Mouse (Mus musculus) liver, adult (tissue): ENCODE measurements around the gene Krtap13-1.
A peak's percentile ranks its signal among the peaks of the same experiment; 100 is the strongest.
"Not testable (repeated sequence)": the region's sequence is repeated elsewhere in the genome, so short reads cannot be mapped to it uniquely, and the experiment has no call there.

Source experiments
- GATA4 ChIP-seq: IDR thresholded peaks from 2 replicates; pipeline ENCODE4 v1.6.1; 2014; ENCODE audit warnings: mild to moderate bottlenecking, low read length; ENCODE audit not compliant: insufficient replicate concordance

Gene Krtap13-1

GRCm38 (mm10) chr16:88728812-88729275, at the start of gene Krtap13-1:
Krtap13-1 (plus strand) TSS chr16:88728862.
- no peak for TF ChIP-seq GATA4

GRCm38 (mm10) chr16:88679099-88679498, 49.6 kb upstream of the Krtap13-1 start:
- TF ChIP-seq GATA4 = no peak

GRCm38 (mm10) chr16:88681282-88681681, 47.4 kb upstream of the Krtap13-1 start:
- no peak for TF ChIP-seq GATA4

- no peak for TF ChIP-seq GATA4
Measured at GRCm38 (mm10) chr16:88696256-88696655, 32.4 kb upstream of the Krtap13-1 start.

GRCm38 (mm10) chr16:88701072-88701864, 27.4 kb upstream of the Krtap13-1 start:
- no peak for TF ChIP-seq GATA4

- no peak for TF ChIP-seq GATA4
Measured at GRCm38 (mm10) chr16:88707496-88708012, 21.1 kb upstream of the Krtap13-1 start, which contains the start of gene 2310061N02Rik. 2310061N02Rik (minus strand) TSS chr16:88707962.

- no peak for TF ChIP-seq GATA4
Measured at GRCm38 (mm10) chr16:88710757-88711156, 17.9 kb upstream of the Krtap13-1 start.

GRCm38 (mm10) chr16:88711245-88711644, 17.4 kb upstream of the Krtap13-1 start:
- no peak for TF ChIP-seq GATA4

GRCm38 (mm10) chr16:88716549-88716948, 12.1 kb upstream of the Krtap13-1 start:
- TF ChIP-seq GATA4 = no peak

GRCm38 (mm10) chr16:88720031-88720430, 8.6 kb upstream of the Krtap13-1 start:
- no peak for TF ChIP-seq GATA4

- TF ChIP-seq GATA4 = no peak
Measured at GRCm38 (mm10) chr16:88735391-88735790, 6.7 kb downstream of the Krtap13-1 start.

GRCm38 (mm10) chr16:88744750-88745340, 16.2 kb downstream of the Krtap13-1 start:
- TF ChIP-seq GATA4 = peak; percentile 89

- TF ChIP-seq GATA4 = no peak
Measured at GRCm38 (mm10) chr16:88747943-88748342, 19.3 kb downstream of the Krtap13-1 start.

GRCm38 (mm10) chr16:88751535-88751934, 22.9 kb downstream of the Krtap13-1 start, which contains the start of gene Krtap13:
Krtap13 (minus strand) TSS chr16:88751635.
- not testable (repeated sequence) for TF ChIP-seq GATA4

- TF ChIP-seq GATA4 = not testable (repeated sequence)
Measured at GRCm38 (mm10) chr16:88758547-88758946, 29.9 kb downstream of the Krtap13-1 start, which contains the start of gene 2310034C09Rik. 2310034C09Rik (plus strand) TSS chr16:88758847.

GRCm38 (mm10) chr16:88774106-88774505, 45.4 kb downstream of the Krtap13-1 start, which contains the start of gene 2310057N15Rik:
2310057N15Rik (minus strand) TSS chr16:88774206.
- no peak for TF ChIP-seq GATA4
